Mouse (Mus musculus) forebrain, postnatal 0 days (tissue): ENCODE results near the gene Ppp2r5d. TPM values are rescaled to one million over a fixed set of nuclear protein-coding genes. Genes with fewer than 3 reads are reported as not detected.

Experiments used
- ATAC-seq: fragments of 200-750 bp; cut with Nextera tagmentation; 2 replicates; pipeline ENCODE4 v1.8.0; 2017; ENCODE audit warnings: mild to moderate bottlenecking, moderate library complexity
- DNase-seq: peaks from one replicate; pipeline ENCODE4 v3.0.0-alpha.2; 2015
- H3K27ac ChIP-seq: fragments of 300-500 bp; sonication (generic); 2 replicates; pipeline ENCODE4 v1.5.1; 2014; ENCODE audit warnings: low read depth, mild to moderate bottlenecking, antibody characterized with exemption, low read length, moderate library complexity, mixed read lengths
- H3K27me3 ChIP-seq: fragments of 300-500 bp; sonication (generic); 2 replicates; pipeline ENCODE4 v1.6.1; 2014; ENCODE audit warnings: mild to moderate bottlenecking, low read length, mixed read lengths; ENCODE audit not compliant: insufficient read depth
- H3K36me3 ChIP-seq: fragments of 300-500 bp; sonication (generic); 2 replicates; pipeline ENCODE4 v1.6.1; 2014; ENCODE audit warnings: mild to moderate bottlenecking, moderate library complexity; ENCODE audit not compliant: insufficient read depth
- H3K4me1 ChIP-seq: fragments of 300-500 bp; sonication (generic); 2 replicates; pipeline ENCODE4 v1.6.1; 2014; ENCODE audit warnings: antibody characterized with exemption; ENCODE audit not compliant: insufficient read depth
- H3K4me2 ChIP-seq: fragments of 300-500 bp; sonication (generic); 2 replicates; pipeline ENCODE4 v1.6.1; 2014; ENCODE audit warnings: low read depth, mild to moderate bottlenecking, moderate library complexity
- H3K4me3 ChIP-seq: fragments of 300-500 bp; sonication (generic); 2 replicates; pipeline ENCODE4 v1.5.1; 2014; ENCODE audit warnings: low read depth, low read length, mixed read lengths
- H3K9ac ChIP-seq: fragments of 300-500 bp; sonication (generic); 2 replicates; pipeline ENCODE4 v1.6.1; 2014; ENCODE audit warnings: mild to moderate bottlenecking
- H3K9me3 ChIP-seq: fragments of 300-500 bp; sonication (generic); 2 replicates; pipeline ENCODE4 v1.6.1; 2016; ENCODE audit warnings: low read length
- CTCF ChIP-seq: sonication (generic); IDR thresholded peaks from 2 replicates; pipeline ENCODE4 v1.5.1; 2016; ENCODE audit warnings: antibody characterized with exemption, control low read depth, low read depth
- WGBS: fragments of 180-500 bp; shearing (Covaris S2); extraction: QIAGEN DNeasy Blood & Tissue Kit; methylation state at CpG from one replicate; pipeline ENCODE4 v1.1.7; 2014; 5-methylcytosine and 5-hydroxymethylcytosine counted together
- polyA plus RNA-seq: library from polyadenylated mRNA; unstranded; fragments of >200 nt; fragmentation: Nextera tagmentation; extraction: Ambion mirVana; gene quantifications from 2 replicates; pipeline ENCODE4 v1.2.1, GENCODE M21; 2015
- total RNA-seq: library from RNA; depleted of rRNA; stranded (reverse); fragments of >200 nt; gene quantifications from 2 replicates; pipeline ENCODE4 v1.2.3, GENCODE M21; 2014; rRNA removed

Ppp2r5d gene
- 90.5 and 103 TPM in 2 replicates for total RNA-seq
- polyA plus RNA-seq, result 85.5 and 93.5 TPM in 2 replicates

- H3K27me3 ChIP-seq, result no peaks in the 10 kb centered on the region
- 1% methylated on average over 48 of the region's 48 CpGs for WGBS
- peak within 1 kb of the TSS; percentile 84 for H3K9ac ChIP-seq
- H3K4me1 ChIP-seq, result peaks cover 12% of the 10 kb centered on the region
- DNase-seq (peak; percentile 99), ATAC-seq (peak; percentile 97)
- no peaks in the 10 kb centered on the region for H3K9me3 ChIP-seq
- TF ChIP-seq CTCF, result 0 out of 2 replicates have a peak, but pooled peaks have one; percentile 1
- H3K36me3 ChIP-seq, result no peaks in the 10 kb centered on the region
- H3K4me2 ChIP-seq, result peak within 1 kb of the TSS; percentile 83
- peak within 1 kb of the TSS; percentile 85 for H3K4me3 ChIP-seq
- peak within 1 kb of the TSS; percentile 89 for H3K27ac ChIP-seq
These were observed at the start of gene Ppp2r5d for GRCm38 (mm10) chr17:46704887-46705835. TSS of gene Ppp2r5d (minus strand) at chr17:46705111.

- Histone ChIP-seq H3K4me1 (0 out of 2 replicates have a peak, but pooled peaks cover 8% of the 10 kb centered on the region), H3K27me3 (no peaks in the 10 kb centered on the region), H3K27ac (peak within 1 kb of the TSS; percentile 89), H3K9ac (peak within 1 kb of the TSS; percentile 65), H3K4me2 (peak within 1 kb of the TSS; percentile 72), H3K9me3 (no peaks in the 10 kb centered on the region), H3K36me3 (peaks cover 5% of the 10 kb centered on the region), H3K4me3 (peak within 1 kb of the TSS; percentile 64)
- DNase-seq (peak; percentile 99), ATAC-seq (peak; percentile 99)
- TF ChIP-seq CTCF, result peak; percentile 6; the same call in 1 of the 2 replicates
- 3% methylated on average over 58 of the region's 58 CpGs for WGBS
These were observed 47.1 kb upstream of the Ppp2r5d start, which contains the start of gene Cnpy3 for GRCm38 (mm10) chr17:46751794-46752556. TSS of gene Cnpy3 (minus strand) at chr17:46752214.

- H3K4me2 ChIP-seq, result peak overlapping the region; percentile 72
- no peak for DNase-seq
These were observed 46.3 kb upstream of the Ppp2r5d start for GRCm38 (mm10) chr17:46751056-46751793.

GRCm38 (mm10) chr17:46750580-46750979, 45.7 kb upstream of the Ppp2r5d start:
- Histone ChIP-seq H3K4me1 (0 out of 2 replicates have a peak, but pooled peaks cover 8% of the 10 kb centered on the region), H3K9me3 (no peaks in the 10 kb centered on the region), H3K27ac (no peak overlapping the region), H3K36me3 (peaks cover 12% of the 10 kb centered on the region), H3K27me3 (no peaks in the 10 kb centered on the region), H3K9ac (peak overlapping the region; percentile 65; the same call in 1 of the 2 replicates), H3K4me2 (peak overlapping the region; percentile 72), H3K4me3 (0 out of 2 replicates have a peak overlapping the region, but pooled peaks have one; percentile 64)
- DNase-seq, result no peak
- ATAC-seq, result no peak
- TF ChIP-seq CTCF, result no peak
- 90% methylated on average over 4 of the region's 4 CpGs for WGBS

More at GRCm38 (mm10) chr17:46751056-46751793, 46.3 kb upstream of the Ppp2r5d start:
- WGBS, result 29% methylated on average over 16 of the region's 16 CpGs
- Histone ChIP-seq H3K9me3 (no peaks in the 10 kb centered on the region), H3K27me3 (no peaks in the 10 kb centered on the region), H3K4me3 (peak overlapping the region; percentile 64), H3K9ac (peak overlapping the region; percentile 65), H3K27ac (peak overlapping the region; percentile 89), H3K36me3 (peaks cover 12% of the 10 kb centered on the region), H3K4me1 (0 out of 2 replicates have a peak, but pooled peaks cover 8% of the 10 kb centered on the region)
- TF ChIP-seq CTCF, result no peak
- no peak; the same call in 1 of the 2 replicates for ATAC-seq

GRCm38 (mm10) chr17:46749282-46749681, 44.4 kb upstream of the Ppp2r5d start:
- ATAC-seq (no peak), DNase-seq (no peak)
- TF ChIP-seq CTCF, result no peak
- H3K9me3 ChIP-seq, result no peaks in the 10 kb centered on the region
- H3K4me3 ChIP-seq, result no peak overlapping the region
- 0 out of 2 replicates have a peak, but pooled peaks cover 8% of the 10 kb centered on the region for H3K4me1 ChIP-seq
- peaks cover 18% of the 10 kb centered on the region for H3K36me3 ChIP-seq
- 86% methylated on average over 5 of the region's 5 CpGs for WGBS
- no peak overlapping the region for H3K27ac ChIP-seq
- H3K4me2 ChIP-seq, result no peak overlapping the region
- no peak overlapping the region for H3K9ac ChIP-seq
- H3K27me3 ChIP-seq, result no peaks in the 10 kb centered on the region

- H3K9ac ChIP-seq, result no peak overlapping the region
- H3K36me3 ChIP-seq, result peaks cover 32% of the 10 kb centered on the region
- no peaks in the 10 kb centered on the region for H3K9me3 ChIP-seq
- TF ChIP-seq CTCF, result no peak
- no peaks in the 10 kb centered on the region for H3K27me3 ChIP-seq
- no peak overlapping the region for H3K4me3 ChIP-seq
- no peak overlapping the region for H3K4me2 ChIP-seq
- H3K4me1 ChIP-seq, result 0 out of 2 replicates have a peak, but pooled peaks cover 8% of the 10 kb centered on the region
- H3K27ac ChIP-seq, result no peak overlapping the region
- WGBS, result 96% methylated on average over 2 of the region's 2 CpGs
- no peak for ATAC-seq
- DNase-seq, result no peak
These were observed 42.9 kb upstream of the Ppp2r5d start for GRCm38 (mm10) chr17:46747806-46748205.
